Mouse (Mus musculus) thymus, postnatal 14 days (tissue): ENCODE data around the gene Zfp974.
"Not testable (repeated sequence)": the region's sequence is repeated elsewhere in the genome, so short reads cannot be mapped to it uniquely, and the experiment has no call there.

Source experiments
- DNase-seq: peaks from one replicate; pipeline ENCODE4 v3.0.0; 2021

Gene Zfp974

DNA sequence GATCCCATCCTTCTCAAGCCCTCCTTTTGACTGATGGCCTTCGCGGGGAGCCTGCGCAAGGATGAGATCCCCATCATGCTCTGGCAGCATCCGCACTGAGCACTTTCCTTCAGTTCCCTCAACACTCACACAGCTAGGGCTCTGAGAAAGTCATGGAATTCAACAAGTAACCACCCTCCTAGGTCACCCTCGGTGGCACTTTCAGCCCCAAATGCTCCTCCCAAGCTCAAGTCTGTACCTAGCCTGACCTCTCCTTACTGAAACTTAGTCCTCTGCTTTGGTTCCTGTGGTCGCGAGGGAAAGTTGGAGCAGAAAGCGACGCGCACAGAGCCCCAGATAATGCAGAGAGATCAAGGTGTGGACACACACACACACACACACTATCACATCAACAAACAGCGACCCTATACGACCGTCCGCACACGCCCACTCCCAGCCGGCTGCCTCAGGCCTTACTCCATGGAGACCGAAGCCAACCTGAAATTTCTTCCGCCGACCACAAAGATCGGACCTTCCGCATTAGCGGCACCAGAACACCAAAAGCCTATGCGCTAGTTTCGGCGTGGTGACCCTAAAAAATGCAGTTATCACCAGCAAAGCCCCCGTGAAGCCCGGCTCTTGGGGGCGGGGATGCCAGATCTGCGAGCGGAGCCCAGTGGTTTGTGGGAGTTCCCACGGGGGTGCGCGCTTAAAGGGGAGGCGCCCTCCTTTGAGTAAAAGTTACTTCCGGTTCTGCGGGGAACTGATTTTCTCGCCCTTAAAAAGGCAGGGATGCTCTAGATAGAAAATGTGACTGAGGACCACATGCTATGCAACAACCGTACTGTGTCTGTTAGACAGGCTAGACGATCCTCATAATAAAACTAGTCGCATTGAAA, at the start of gene Zfp974:
Zfp974 (minus strand) TSS at position 643 of the 878 bp plus-strand sequence.
- DNase-seq = peak; percentile 70

- not testable (repeated sequence) for DNase-seq
These were observed 20.2 kb upstream of the Zfp974 start for GRCm38 (mm10) chr7:27949451-27949850.

DNA sequence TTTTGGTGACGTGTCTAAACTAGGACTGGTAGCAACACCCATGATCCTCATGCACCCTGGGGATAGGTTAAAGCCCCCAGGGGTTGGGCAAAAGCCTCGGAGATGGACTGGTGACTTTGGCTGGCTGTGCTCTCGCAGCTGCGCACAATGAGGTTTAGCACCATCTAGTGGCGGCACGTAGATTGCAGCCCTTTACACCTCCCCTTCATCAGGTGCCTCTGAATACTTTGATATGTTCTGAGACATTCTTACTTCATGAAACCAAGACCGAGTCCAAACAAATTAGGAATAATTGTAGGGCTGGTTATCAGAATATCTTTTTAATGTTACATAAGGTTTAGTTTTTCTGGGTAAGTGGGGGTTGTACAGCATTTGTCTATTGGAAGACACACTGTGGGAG, 12.6 kb upstream of the Zfp974 start:
- DNase-seq = peak; percentile 38

- not testable (repeated sequence) for DNase-seq
These were observed 4.5 kb upstream of the Zfp974 start for GRCm38 (mm10) chr7:27933800-27934158.

- DNase-seq = peak; percentile 14
These were observed 4.0 kb upstream of the Zfp974 start for GRCm38 (mm10) chr7:27933050-27933799.

DNA sequence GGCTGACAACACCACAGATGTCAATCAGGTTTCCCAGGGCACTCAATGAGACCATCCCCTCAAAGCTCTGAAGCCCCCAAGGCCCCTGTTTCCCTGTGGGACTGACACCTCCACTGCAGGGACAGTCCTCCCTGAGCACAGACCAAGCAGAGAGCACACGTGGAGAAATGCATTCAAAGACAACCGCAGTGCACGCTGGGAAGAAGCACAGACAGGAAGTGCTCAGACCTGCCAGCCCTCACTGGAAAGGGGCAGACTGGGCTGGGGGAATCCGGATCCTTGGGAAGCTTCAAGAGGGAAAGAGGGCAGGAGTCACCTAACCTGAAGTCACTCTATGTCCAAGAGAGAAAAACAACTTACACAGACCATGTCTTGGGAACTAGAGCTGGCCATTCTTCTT, 2.2 kb downstream of the Zfp974 start:
- DNase-seq = peak; percentile 10

DNA sequence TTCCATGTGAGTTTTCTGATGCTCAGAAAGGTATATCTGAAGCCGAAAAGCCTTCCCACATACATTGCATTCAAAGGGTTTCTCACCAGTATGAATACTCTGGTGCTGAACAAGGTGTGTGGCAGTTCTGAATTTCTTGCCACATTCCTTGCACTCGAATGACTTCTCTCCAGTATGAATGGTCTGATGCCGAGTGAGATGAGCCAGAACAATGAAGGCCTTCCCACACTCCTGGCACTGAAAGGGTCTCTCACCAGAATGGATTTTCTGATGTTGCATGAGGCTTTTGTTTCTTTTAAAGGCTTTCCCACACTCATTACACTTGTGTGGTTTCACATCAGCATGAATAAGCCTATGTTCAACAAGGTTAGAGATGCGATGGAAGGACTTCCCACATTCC, 18.3 kb downstream of the Zfp974 start:
- DNase-seq = not testable (repeated sequence)

GRCm38 (mm10) chr7:27905061-27905848, 24.0 kb downstream of the Zfp974 start:
- no peak for DNase-seq

DNA sequence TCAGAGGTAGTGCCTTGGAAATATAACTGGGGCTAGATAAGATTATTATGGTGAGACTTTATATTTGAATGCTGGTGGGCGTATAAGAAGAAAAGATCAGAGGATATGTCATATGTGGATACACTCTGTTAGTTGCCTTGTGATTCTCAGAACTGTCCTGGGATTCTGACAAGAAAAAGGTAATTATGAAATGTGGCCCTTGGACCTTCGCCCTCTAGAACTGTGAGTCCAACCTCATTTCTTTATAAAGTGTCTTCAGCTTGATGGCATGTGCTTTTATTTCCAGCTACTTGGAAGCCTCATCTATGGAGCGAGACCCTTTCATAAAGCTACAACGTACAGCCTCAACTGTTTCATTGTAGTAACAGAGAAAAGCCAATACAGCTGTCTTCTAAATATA, 28.7 kb downstream of the Zfp974 start:
- DNase-seq = no peak

DNA sequence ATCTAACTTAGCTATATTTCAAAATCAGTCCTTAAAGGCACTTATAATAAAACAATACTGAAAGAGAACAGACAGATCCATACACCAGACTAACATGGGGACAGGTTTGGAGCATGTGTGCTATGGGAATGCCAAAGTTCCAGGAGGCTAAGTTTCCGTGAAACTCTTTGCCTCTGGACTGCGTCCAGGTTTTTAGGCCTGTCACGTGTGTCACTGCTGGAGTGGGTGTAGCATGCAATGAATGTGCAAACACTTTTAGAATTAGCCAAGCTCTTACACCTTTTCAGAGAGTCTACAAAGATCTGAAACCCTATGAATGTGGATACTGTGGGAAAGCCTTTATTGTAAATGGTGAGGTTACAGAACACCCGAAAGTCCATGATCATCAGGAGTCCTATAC, 47.5 kb downstream of the Zfp974 start:
- no peak for DNase-seq

DNA sequence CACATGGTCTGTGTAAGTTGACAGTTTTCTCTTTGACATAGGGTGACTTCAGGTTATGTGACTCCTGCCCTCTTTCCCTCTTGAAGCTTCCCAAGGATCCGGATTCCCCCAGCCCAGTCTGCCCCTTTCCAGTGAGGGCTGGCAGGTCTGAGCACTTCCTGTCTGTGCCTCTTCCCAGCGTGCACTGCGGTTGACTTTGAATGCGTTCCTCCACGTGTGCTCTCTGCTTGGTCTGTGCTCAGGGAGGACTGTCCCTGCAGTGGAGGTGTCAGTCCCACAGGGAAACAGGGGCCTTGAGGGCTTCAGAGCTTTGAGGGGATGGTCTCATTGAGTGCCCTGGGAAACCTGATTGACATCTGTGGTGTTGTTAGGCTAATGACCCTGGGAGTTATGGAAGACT, 66.7 kb downstream of the Zfp974 start:
- not testable (repeated sequence) for DNase-seq

GRCm38 (mm10) chr7:27860396-27861235, 68.6 kb downstream of the Zfp974 start:
- peak; percentile 83 for DNase-seq

- no peak for DNase-seq
These were observed 69.7 kb downstream of the Zfp974 start for GRCm38 (mm10) chr7:27859301-27860251.
